Mouse (Mus musculus): ENCODE measurements at regions not wholly inside any gene's neighbourhood (a gene's known extent, or its start where the extent isn't known, plus 50 kb on each side); places are given as distances from the start of the nearest gene placed in this dataset.

DNA sequence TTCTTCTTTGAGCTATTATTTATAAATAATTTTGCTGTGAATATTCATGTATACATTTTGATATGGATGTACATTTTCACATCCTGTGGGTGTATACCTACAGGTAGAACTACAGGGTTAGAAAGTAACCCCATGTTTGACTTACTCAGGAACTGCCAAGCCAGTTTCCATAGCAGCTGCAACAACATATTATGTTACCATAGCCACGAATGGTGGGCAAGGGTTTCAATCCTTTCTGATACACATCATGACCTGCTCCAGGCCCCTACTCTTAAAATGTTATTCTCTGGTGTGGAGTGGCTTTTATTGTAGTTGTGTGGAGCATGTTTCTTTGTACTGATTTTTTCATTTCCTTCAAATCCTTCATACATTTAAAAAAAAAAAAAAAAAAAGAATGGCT lies 168.9 kb downstream of the Zfp36l2 start:
- DNase-seq: no peak

DNA sequence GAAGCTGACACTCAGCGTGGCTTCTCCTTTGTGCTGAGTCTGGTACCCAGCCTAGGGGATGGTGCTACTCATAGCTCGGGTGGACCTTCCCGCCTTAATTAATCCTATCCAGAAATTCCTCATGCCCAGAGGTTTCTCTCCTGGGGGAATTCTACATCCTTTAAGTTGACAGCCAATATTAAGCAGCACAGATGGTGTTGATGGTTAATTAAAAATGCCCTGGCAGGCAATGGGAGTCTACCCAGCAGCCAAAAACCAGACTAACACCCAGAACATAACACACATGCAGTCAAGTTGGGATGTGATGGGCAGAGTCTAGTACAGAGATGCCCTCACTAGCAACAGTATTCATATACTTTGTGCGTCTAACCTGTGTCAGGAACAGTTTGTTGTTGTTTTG lies 169.9 kb downstream of the Zfp36l2 start:
- no peak for DNase-seq

DNA sequence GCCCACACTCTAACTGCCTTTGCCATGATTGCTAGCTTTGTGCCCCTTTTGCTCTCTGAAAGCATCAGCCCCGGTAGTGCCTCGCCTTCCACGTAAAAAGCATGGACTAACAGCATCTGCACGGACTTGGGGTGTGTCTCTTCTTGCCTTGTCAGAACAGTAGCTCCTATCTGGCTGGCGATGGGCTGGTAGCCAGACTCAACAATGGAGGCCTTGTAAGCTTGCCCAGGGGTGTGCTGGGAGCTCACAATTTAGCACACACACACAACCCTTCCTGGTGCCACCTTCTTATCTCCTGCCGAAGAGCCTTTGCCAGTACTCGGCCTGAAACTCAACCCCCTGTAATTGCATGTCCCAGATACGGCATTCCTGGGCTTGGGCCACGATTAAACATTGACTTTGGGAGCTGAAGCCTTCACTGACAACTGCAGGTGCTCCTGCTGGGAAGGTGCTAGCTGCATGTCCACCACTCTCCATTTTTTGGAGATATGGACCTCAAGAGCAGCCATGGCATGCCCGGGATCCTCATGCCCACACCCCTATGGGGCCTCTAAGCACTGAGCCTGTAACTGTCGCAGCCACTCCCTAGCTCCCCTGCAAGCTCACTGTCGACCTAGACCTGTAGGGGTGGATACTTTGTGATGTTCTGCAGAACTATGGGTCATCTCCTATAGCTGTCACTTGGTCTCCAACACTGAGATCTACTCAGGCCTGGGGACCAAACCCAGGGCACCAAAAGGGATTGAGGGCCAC lies 166.7 kb upstream of the Haao start:
- no peak for DNase-seq

DNA sequence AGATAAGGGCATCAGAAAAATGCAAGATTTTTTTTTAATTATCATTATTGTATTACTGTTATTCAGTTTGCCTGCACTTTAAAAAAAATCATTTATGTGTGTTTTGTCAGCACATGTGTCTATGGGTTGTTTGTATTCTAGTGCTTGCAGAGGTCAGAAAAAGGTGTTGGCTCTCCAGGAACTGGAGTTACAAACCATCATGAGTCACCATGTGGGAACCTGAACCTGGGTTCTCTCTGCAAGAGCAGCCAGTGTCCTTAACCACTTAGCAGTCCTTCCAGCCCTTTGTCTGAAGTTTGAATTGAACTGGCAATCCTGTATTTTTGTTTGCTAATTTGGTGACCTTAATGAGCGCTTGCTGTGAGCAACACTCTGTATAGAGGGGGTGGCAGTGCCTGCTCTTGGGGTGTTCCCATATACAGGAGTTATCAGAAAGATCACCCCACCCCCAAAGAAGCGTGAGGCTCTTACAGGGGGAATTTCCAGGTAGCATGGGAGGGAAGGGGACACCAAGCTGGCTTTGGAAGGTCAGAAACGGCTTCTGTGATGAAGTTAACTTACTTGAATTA lies 162.8 kb upstream of the Haao start:
- DNase-seq: no peak

DNA sequence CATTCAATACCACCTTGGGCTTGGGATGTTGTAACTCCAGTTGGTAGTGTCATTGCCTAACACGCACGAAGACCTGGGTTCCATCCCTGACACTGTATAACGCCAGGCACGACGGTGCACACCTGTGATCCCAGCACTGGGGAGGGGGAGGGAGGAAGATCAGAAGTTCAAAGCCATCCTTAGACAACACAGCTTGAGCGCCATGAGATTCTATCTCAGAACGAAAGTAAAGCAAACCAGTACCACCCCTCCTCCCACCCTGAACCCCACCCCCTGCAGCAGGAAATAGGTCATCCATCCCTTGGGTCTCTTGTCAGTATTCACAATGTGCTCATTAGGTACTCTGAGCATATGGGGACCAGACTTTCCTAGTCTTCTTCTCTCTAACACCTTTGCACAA lies 162.2 kb upstream of the Haao start:
- no peak for DNase-seq

DNA sequence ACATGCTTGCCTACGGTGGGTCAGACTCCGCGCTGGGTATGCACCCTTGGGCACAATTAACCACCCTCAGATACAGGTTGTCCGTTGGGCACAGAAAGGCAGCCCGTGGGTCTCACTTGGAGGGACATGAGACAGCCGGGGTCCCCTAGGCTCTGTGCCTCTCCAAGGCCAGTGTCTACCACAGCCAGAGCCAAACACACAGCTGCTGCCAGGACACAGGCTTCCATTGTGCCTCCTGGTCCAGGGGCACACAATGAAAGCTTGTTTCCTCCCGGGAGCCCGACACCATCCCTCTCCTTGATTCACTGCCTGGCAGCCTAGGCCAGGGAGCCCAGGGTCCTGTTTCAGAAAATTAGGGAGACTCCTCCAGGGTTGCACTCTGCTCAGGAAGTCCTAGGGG lies 161.4 kb upstream of the Haao start:
- peak; percentile 28 for DNase-seq

DNA sequence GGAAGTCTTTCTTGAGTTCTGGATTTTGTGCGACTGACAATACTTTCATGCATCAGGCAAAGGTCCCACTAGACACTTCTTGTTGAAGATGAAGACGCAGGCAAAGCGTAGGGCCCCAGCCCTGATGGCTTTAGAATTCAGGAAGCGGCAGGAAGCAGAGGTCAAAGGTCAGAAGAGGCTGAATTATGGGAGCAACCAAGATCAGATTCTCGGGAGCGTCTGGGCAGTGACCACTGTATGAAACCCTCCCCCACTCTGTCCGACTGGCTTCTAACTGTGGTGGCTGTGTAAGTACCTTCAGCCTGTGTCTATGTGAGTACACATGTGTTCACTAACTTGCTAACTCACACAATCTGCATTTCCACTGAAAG lies 160.9 kb upstream of the Haao start:
- no peak for DNase-seq

DNA sequence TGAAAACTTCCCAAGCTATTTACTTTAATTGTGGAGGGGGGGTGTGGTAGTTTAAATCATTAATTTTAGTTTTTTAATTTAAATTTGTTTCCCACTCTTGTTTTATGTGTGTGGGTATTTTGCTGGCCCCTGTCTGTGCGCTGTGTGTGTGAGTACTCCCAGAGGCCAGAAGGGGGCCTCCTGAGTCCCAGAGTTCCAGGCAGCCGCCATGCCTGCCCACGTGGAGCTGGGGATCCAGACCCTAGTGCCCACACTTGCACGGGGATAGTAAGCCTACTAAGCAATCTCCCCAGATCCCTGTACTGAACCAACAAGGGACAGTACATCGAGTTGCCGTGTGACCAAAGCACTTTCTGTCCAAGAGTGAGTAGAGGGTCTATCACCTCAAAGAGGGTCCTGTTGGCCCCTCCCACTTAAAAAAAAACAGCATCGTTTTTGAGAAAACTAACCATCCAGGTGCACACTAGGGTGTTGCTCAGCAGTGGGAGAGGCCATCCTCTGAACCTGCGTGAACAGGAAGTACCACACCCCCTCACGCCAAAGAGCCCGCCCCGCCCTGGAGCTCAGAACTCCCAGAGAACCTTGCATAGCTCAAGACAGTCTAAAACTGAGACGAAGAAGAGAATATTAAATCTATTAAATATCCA lies 160.4 kb upstream of the Haao start:
- DNase-seq: no peak

DNA sequence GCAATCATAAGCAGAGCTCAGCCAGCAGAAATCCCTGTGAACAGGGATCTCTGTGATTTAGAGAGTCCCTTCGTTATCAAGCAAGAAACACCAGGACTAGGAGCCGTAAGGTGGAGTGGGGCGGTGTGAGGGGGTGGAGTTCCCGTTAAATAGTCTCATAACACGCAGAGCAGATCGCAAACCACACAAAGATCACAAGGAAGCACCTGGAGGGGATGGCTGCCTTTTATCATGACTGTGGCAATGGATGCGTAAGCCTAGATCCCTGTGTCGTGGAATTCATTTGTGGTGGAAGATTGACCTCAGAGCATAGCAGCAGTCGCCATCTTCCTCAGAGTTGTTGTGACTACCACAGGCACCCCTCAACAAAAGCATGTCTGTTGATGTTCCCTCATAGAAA lies 159.0 kb upstream of the Haao start:
- no peak for DNase-seq

DNA sequence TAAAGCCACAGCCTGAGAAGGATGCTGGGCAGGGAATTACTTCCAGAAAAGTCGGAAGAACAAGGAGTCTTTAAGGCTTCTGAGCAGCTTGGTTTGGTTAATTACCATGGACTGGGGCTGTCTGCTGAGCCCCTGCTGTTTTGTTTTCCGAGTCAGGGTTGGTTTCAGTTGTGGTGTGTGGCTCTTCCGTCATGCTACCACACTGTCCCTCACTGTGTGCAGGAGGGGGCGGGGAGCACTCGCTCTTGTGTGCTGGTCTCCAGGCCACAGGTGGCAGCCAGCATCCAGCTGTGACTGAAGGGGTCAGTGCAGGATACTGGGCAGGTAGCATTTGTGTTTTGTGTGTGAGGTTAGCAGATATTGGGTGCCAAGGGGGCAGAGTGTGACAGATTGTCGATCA lies 156.5 kb upstream of the Haao start:
- no peak for DNase-seq

DNA sequence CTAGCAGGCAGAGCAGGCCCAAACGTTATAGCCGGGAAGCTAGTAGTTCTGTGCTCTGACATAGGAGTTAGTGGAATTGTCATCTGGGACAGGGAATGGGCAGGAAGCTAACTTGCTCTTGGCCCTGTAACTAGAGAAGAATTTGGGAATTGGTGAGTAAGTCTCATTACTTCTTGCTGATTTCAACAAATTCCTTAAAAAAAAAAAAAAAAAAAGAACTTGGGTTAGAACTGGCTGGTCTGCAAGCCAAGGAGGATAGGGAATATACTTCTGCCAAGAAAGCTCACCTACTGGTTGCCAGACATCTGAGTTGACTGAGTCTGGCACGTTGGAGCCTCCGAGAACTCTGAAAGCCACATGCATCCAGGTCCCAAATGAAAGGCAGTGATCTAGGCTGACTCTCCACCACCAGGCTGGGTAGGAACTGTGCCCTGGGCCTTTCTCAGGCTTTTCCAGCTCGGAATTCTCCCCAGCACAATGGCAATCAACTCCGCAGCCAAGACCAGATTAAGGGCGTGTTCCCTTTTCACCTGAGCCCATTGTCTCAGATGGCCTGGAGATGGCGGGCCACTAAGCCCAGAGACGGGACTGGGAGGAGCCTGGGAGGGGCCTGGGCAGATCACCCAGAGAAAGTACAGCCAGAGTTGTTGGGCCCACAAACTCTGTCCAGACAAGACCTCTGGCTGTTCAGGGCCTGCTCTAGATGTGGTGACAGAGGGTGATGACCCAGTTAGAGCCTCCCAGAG lies 155.9 kb upstream of the Haao start:
- DNase-seq: no peak

DNA sequence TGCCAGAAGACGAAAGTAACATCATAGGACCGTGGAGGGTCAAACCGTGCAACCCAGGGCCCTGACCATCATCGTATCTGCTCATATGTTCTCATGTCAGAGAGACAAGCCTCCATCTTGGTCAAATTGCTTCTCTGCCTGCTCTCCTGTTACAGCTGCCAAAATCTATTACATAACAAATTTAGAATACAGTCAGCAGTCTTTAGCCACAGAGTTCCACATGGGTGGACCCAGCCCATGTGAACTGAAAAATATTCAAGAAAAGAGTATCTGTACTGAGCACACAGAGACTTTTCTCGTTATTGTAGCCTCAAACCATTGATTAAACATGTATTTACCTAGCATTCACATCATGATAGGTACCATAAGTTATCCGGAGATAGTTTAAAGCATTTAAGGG lies 155.2 kb upstream of the Haao start:
- no peak for DNase-seq

DNA sequence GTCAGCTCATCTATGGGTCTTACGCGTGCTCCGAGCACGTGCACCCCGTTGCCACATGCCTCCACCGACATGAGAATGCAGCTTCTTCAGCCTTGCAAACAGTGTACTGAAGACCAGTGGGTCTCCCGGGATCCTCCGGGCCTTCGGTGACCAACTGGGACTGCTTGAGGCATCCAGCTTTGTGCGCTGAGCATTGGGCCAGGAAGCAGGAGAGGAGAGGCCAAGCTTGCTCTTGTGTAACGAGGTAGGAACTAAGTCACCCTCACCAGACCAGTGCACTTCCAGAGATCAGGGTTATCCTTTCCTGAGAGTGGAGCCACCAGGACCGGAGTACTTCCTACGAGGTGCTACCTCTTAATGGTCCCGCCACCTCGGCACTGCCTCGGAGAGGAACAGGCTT lies 154.6 kb upstream of the Haao start:
- no peak for DNase-seq

DNA sequence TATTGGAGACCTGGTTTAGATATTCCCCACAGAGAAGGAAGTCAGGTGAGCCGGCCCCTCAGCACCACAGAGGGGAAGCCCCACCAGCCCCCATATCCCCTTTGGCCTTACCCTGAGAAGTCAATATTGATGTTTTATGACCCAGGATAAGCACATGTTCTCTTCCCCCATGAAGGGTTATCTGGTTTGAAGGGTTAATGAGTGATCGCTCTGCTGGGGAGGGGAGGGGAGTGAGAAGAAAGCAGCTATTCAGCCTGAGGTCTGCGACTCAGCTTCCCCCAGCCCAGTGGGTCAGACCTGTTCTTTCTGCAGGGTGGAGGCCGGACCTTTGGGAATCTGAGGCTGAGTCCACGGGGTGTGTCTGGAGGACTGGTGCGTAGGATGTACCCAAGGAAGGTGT lies 152.4 kb upstream of the Haao start:
- DNase-seq: no peak

DNA sequence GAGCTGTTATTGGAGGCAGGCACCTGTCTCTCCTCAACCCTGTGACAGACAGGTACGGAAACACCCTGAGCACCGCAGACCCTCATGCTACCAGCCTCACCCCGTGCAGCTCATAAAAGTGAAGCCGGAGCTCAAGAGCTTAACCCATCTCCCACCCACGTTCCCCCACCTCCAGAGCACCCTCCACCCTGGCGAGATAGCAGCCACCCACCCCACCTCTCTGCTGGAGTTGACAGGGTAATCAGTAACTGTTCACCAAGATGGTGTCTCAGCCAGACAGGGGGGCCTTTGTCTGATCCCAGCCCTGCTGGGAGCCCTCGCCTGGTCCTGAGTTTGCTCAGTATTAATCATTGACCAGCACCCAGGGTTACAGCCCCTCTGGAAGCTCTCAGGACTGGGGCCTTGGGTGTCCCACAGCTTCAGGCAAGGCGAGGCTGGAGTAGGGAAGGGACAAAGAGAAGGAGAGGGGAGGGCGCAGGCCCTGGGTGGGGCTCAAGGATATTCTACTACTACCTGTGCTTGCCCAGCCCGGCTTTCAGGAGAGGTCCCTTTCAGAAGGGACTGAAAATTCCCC lies 151.3 kb upstream of the Haao start:
- DNase-seq: no peak

DNA sequence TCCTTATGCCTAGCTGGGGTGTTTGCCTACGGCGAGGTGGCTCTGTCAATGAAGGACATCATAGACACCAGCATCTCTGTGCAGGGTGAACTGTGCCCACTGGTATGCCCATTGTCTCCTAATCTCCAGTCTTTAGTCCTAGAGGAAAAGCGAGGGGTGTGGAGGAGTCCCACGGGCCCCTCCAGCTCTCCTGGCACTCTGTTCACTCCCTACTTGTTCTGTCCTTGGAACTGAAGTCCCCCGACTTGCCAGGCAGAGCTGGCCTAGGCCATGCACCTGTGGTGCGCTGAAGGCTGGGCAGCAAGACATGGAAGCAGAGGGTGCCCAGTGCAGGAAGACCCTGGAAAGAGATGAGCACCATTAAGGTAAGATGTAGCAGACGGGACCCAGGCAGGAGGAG lies 150.6 kb upstream of the Haao start:
- no peak for DNase-seq

DNA sequence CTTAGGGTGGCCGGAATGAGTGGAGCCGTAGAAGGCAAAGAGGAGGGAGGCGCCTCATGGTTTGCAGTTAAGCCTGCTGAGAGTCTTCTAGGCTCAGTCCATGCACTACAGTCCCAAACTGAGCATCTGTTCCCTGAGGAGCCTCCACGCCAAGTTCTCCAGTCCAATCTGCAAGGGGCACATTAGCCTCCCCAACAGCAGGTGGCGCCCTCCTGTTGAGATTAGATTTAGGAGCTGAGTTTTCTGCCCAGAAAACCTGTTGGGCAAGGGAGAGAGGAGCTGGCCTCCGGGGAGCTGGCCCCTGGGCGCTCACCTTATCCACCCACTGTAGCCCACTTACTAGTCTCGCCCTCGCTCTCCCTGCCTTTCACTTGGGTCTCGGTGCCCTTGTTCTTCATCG lies 150.0 kb upstream of the Haao start:
- no peak for DNase-seq

DNA sequence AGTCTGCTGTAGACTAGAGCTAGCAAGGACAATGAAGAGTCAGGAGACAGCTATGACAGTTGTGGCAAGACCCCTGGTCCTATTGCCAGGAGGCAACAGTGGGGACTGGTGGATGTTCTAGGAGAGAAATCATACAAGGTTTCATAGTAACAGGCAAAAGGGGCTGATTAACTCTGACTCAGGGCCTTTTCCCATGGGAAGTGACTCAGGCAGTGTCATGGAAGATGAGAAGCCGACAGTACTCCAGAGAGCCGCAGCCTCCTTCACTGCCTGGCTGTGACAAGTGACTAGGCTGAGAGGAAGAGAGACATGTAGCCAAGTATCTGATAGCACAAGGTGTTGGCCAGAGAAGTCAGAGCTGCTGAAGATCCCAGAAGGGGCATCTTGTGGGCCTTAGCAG lies 145.3 kb upstream of the Haao start:
- no peak for DNase-seq

DNA sequence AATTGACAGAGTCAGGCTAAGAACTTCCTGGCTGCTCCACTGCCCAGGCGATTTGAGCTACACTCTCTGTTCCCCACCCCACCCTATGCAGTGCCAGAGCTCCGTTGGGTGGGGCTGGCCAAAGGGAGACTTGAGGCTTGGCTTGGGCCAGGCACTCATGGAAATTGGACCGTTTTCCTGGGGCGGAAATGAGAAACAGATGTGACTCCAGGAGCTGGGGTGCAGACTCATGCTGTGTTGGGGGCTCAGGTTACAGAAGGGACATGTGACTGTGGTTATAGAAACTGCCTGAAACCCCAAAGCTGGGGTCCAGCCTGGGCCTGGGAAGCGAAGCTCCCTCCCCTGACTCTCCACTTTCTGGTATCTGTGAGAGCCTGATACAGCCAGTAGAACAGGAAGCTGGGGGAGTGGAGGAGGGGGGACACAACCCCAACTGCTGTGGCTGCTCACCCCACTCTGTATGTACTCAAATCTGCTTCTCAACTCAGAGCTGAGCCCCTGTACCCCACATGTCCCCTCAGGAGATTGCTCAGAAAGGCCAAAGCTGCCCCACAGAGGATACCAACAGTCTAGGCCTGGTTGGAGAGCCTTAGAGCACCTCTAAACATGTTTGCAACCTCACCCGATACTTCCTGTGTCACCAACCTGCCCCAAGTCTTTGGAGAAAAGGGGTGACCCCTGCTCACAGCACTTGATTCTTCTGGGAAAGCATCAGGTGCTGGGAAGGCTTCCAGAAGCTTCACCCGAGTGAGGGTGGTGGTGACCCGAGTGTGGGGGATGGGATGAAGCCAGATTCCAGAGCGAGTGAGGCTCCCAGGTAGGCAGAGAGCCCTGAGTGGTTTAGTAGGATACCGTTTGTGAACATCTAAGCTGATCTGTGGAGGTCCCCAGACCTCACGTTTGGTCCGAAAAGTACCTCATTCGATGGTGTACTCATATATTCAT lies 142.9 kb upstream of the Haao start:
- no peak for DNase-seq

DNA sequence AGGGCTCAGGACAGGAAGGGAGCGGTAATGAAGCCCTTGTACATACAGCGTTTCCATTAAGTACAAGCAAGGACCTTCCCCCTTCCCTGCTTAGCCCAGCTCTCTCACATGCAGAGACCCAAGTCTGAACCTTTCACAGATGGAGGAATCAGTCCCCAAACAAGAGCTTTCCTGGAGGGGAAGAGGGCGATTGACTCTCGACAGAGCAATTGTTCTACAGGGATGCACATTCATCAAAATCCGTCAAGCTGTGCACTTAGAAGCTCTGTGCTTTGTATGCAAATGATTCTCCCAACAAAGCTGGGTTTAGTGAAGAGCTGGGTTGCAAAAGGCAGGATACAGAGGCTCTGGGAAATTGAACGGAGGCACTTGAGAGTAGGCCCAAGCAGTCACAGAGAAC lies 141.1 kb upstream of the Haao start:
- no peak for DNase-seq

DNA sequence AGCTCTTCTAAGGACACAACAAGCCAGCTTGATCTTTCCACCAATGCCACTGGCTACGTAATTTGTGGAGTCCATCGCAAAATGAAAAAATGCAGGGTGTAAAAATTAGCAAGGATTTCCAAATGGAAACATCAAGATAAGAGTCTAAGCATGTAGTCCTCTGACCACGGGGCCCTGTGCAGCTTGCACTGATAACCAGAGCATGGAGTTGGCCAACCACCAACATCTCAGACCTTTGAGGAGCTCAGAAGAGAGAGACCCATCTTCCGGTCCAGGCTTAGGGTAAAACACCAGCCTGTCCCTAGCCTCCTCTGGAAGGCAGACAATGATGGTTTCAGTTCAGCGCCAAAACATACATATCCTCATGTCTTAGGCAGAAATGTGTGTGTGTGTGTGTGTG lies 140.4 kb upstream of the Haao start:
- DNase-seq: no peak

DNA sequence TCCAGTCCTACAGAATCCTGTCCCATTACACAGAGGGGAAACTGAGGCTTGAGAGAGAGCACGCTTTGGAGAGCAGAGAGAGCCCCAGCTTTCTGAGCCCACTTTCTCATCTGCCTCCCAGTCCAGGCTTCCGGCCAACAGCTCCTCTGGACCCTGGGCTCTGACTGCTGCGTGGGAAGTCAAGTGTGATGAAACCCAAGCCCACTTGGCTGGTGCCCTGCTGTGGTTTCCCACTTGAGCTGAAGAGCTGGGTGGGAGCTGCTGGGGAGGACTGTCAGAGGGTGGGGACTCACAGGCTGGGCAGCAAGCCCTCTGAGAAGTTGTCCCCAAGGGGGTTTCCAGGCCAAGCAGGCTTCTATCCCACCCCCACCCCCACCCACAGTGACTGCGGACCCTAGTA lies 139.9 kb upstream of the Haao start:
- DNase-seq: no peak

Data from cerebellum, adult 9-10 months (tissue).